Mouse (Mus musculus): ENCODE results near the gene 1700019N19Rik. TPM values are rescaled to one million over a fixed set of nuclear protein-coding genes. Genes with fewer than 3 reads are reported as not detected.

Gene 1700019N19Rik
- polyA plus RNA-seq, 1 experiment from 2014 or later = not detected

DNA sequence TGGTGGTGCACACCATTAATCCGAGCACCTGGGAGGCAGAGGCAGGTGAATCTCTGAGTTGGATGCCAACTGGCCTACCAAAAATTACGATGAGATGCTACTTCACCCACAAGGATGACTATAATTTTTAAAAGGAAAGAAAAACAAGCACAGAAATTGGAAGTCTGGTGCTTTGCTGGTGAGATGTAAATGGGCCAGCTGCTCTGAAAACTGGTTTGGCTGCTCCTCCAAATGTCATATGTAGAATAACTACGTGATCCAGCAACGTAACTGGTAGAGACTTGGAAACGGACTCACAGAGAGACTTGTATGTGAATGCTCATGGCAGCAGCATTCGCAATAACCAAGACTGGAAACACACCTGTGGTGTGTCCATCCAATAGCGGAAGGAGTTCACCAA, 35.9 kb upstream of the 1700019N19Rik start:
- H3K9me3 ChIP-seq (ENCODE audit: control insufficient read depth, low read length) = no peaks in the 10 kb centered on the region
- WGBS = 61% methylated on average over 7 of the region's 7 CpGs
- peaks cover 34% of the 10 kb centered on the region for H3K4me1 ChIP-seq (replicated peaks; ENCODE audit: control insufficient read depth, insufficient read depth, low read length)
- peak overlapping the region; percentile 96 for H3K27ac ChIP-seq (ENCODE audit: low read length)
- no peaks in the 10 kb centered on the region for H3K27me3 ChIP-seq (replicated peaks; ENCODE audit: control insufficient read depth, insufficient read depth, low read length)
- no peak overlapping the region for H3K4me3 ChIP-seq (replicated peaks; ENCODE audit: low read length)
- no peaks in the 10 kb centered on the region for H3K36me3 ChIP-seq (ENCODE audit: control insufficient read depth, insufficient read depth)
- no peak overlapping the region for H3K4me2 ChIP-seq (ENCODE audit: low read length)
- no peak overlapping the region; the same call in 1 of the 2 replicates for H3K9ac ChIP-seq (replicated peaks; ENCODE audit: low read depth, low read length)
- peak; percentile 34 for ATAC-seq

DNA sequence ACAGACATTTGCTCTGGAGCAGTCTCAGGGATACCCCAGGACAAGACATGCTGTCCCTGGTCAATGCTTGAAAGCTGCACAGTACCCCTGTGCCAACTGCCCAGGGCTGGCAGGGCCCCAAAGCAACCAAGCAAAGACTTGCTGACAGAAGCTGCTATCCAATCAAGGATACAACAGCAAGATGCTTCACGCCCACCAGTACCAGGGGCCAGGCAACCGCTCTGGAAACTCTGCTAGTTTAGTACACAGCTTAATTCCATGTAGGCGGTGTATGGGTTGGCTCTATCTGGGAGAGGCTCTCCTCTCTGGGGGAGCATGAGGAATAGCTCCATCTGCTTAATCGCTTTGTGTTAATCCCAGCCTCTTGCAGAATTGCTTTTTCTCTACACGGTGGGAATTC, 35.3 kb upstream of the 1700019N19Rik start:
- peak; percentile 78 for ATAC-seq
- no peak overlapping the region; the same call in 1 of the 2 replicates for H3K9ac ChIP-seq (replicated peaks; ENCODE audit: low read depth, low read length)
- no peak overlapping the region for H3K4me3 ChIP-seq (replicated peaks; ENCODE audit: low read length)
- H3K27ac ChIP-seq (ENCODE audit: low read length) = peak overlapping the region; percentile 96
- 38% methylated on average over 5 of the region's 5 CpGs for WGBS
- H3K4me2 ChIP-seq (ENCODE audit: low read length) = no peak overlapping the region
- H3K36me3 ChIP-seq (ENCODE audit: control insufficient read depth, insufficient read depth) = 0 out of 2 replicates have a peak, but pooled peaks cover 2% of the 10 kb centered on the region
- H3K9me3 ChIP-seq (ENCODE audit: control insufficient read depth, low read length) = no peaks in the 10 kb centered on the region
- H3K27me3 ChIP-seq (replicated peaks; ENCODE audit: control insufficient read depth, insufficient read depth, low read length) = no peaks in the 10 kb centered on the region
- H3K4me1 ChIP-seq (replicated peaks; ENCODE audit: control insufficient read depth, insufficient read depth, low read length) = peaks cover 34% of the 10 kb centered on the region

DNA sequence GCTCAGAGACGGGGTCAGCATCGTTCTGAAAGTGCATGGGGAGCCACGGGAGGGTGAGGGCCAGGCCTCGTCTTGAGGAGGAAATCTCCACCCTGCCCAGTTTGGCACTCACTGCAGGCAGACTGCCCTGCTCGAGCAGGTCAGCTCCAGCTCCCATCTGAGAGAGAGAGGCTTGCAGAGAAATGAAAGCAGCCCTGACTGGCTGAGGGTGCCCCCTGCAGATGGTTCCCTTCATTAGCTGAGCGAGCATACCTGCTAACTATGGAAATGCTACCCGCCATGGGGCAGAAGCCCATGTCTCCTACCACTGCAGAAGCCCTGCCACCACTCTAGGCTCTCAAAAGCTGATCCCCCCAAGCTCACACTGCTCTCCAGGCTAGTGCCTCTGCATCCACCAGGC, 33.4 kb upstream of the 1700019N19Rik start:
- Histone ChIP-seq H3K9ac (replicated peaks; ENCODE audit: low read depth, low read length) (no peak overlapping the region), H3K27me3 (replicated peaks; ENCODE audit: control insufficient read depth, insufficient read depth, low read length) (no peaks in the 10 kb centered on the region), H3K9me3 (ENCODE audit: control insufficient read depth, low read length) (no peaks in the 10 kb centered on the region), H3K27ac (ENCODE audit: low read length) (peak overlapping the region; percentile 14; the same call in 1 of the 2 replicates), H3K4me1 (replicated peaks; ENCODE audit: control insufficient read depth, insufficient read depth, low read length) (peaks cover 36% of the 10 kb centered on the region), H3K4me3 (replicated peaks; ENCODE audit: low read length) (no peak overlapping the region), H3K4me2 (ENCODE audit: low read length) (no peak overlapping the region), H3K36me3 (ENCODE audit: control insufficient read depth, insufficient read depth) (peaks cover 2% of the 10 kb centered on the region; the same call in 1 of the 2 replicates)
- ATAC-seq = no peak
- 49% methylated on average over 7 of the region's 7 CpGs for WGBS

DNA sequence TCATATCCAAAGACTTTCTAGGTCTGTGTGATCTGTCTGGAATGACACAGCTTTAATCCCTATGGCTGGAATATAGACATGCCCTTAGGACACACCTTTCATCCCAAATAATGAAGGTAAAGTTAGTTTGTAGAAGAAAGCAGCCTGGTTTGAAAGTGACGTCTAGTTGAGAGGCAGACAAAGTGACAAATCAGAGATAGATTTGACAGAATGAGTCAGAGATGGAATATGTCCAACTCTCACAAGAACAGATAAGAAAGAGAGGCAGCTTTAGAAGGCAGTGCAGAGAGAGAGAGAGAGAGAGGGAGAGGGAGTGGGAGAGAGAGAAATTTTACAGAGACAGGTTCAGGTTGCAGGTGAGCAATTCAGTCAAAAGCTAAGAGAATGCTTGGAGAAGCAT, 30.1 kb upstream of the 1700019N19Rik start:
- no peak overlapping the region for H3K4me2 ChIP-seq (ENCODE audit: low read length)
- WGBS = 55% methylated on average over 1 of the region's 1 CpGs
- H3K9ac ChIP-seq (replicated peaks; ENCODE audit: low read depth, low read length) = no peak overlapping the region
- no peak overlapping the region for H3K4me3 ChIP-seq (replicated peaks; ENCODE audit: low read length)
- no peaks in the 10 kb centered on the region for H3K9me3 ChIP-seq (ENCODE audit: control insufficient read depth, low read length)
- H3K4me1 ChIP-seq (replicated peaks; ENCODE audit: control insufficient read depth, insufficient read depth, low read length) = peaks cover 11% of the 10 kb centered on the region
- H3K27ac ChIP-seq (ENCODE audit: low read length) = no peak overlapping the region
- H3K27me3 ChIP-seq (replicated peaks; ENCODE audit: control insufficient read depth, insufficient read depth, low read length) = no peaks in the 10 kb centered on the region
- ATAC-seq = no peak
- H3K36me3 ChIP-seq (ENCODE audit: control insufficient read depth, insufficient read depth) = peaks cover 5% of the 10 kb centered on the region; the same call in 1 of the 2 replicates

DNA sequence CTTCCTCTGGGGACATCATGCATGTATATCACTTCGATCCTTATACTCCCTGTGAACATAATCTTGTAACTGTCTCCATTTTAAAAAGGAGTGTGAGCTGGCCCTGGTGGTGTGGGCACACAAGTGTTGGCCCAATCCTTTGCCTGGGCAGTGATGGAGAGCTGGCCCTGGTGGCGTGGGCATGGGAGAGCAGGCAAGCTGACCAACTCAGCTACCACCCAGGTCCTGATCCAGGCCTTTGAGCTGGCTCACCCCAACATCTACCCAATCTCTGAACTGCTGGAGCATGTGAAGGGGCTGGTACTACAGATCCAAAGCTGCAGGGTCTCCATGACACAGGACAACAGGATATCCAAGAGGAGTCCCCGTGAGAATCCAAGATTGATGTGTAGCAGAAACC, 29.0 kb upstream of the 1700019N19Rik start:
- Histone ChIP-seq H3K9ac (replicated peaks; ENCODE audit: low read depth, low read length) (no peak overlapping the region), H3K36me3 (ENCODE audit: control insufficient read depth, insufficient read depth) (peaks cover 5% of the 10 kb centered on the region; the same call in 1 of the 2 replicates), H3K27me3 (replicated peaks; ENCODE audit: control insufficient read depth, insufficient read depth, low read length) (no peaks in the 10 kb centered on the region), H3K4me1 (replicated peaks; ENCODE audit: control insufficient read depth, insufficient read depth, low read length) (peaks cover 2% of the 10 kb centered on the region), H3K4me3 (replicated peaks; ENCODE audit: low read length) (no peak overlapping the region), H3K9me3 (ENCODE audit: control insufficient read depth, low read length) (no peaks in the 10 kb centered on the region), H3K4me2 (ENCODE audit: low read length) (no peak overlapping the region), H3K27ac (ENCODE audit: low read length) (no peak overlapping the region)
- no peak for ATAC-seq
- WGBS = 91% methylated on average over 3 of the region's 3 CpGs

DNA sequence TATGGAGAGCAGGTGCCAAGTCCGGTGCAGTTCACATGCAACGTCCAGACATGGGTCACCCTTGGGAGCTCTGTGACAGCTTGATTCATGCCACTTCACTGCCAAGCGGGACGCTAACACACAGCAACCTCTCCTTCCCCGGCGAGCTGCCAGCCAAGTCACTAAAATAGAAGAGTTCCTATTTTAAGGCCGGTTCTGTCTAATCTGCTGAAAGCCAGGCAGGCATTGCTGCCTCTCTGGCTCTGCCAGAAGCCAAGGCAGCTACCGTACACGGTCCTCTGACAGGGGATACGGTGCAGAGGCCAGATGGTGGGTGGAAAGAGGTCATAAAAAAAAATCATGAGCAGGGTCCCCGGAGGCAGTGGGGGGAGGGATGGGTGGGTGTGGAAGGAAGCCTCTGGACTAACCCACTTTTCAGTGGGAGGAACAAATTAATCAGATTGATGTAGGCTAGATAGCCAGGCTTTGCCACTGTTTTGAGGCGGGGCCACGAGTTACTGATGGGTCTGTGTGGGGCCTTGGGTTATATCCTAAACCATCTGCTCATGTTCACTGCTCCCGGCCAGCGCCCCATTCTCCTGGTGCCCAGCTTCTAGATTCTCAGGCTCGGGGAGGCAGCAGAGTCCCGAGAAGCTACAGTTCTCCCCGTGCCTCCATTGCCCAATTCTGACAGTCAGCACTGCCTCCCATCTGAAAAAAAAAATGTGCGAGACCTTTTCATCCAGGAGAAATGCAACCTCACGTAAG, 28.4 kb upstream of the 1700019N19Rik start:
- peaks cover 5% of the 10 kb centered on the region; the same call in 1 of the 2 replicates for H3K36me3 ChIP-seq (ENCODE audit: control insufficient read depth, insufficient read depth)
- no peaks in the 10 kb centered on the region for H3K27me3 ChIP-seq (replicated peaks; ENCODE audit: control insufficient read depth, insufficient read depth, low read length)
- ATAC-seq = 0 out of 2 replicates have a peak, but pooled peaks have one; percentile 40
- no peak overlapping the region for H3K9ac ChIP-seq (replicated peaks; ENCODE audit: low read depth, low read length)
- H3K4me2 ChIP-seq (ENCODE audit: low read length) = no peak overlapping the region
- WGBS = 78% methylated on average over 20 of the region's 20 CpGs
- H3K4me3 ChIP-seq (replicated peaks; ENCODE audit: low read length) = no peak overlapping the region
- peaks cover 2% of the 10 kb centered on the region for H3K4me1 ChIP-seq (replicated peaks; ENCODE audit: control insufficient read depth, insufficient read depth, low read length)
- no peak overlapping the region for H3K27ac ChIP-seq (ENCODE audit: low read length)
- no peaks in the 10 kb centered on the region for H3K9me3 ChIP-seq (ENCODE audit: control insufficient read depth, low read length)

DNA sequence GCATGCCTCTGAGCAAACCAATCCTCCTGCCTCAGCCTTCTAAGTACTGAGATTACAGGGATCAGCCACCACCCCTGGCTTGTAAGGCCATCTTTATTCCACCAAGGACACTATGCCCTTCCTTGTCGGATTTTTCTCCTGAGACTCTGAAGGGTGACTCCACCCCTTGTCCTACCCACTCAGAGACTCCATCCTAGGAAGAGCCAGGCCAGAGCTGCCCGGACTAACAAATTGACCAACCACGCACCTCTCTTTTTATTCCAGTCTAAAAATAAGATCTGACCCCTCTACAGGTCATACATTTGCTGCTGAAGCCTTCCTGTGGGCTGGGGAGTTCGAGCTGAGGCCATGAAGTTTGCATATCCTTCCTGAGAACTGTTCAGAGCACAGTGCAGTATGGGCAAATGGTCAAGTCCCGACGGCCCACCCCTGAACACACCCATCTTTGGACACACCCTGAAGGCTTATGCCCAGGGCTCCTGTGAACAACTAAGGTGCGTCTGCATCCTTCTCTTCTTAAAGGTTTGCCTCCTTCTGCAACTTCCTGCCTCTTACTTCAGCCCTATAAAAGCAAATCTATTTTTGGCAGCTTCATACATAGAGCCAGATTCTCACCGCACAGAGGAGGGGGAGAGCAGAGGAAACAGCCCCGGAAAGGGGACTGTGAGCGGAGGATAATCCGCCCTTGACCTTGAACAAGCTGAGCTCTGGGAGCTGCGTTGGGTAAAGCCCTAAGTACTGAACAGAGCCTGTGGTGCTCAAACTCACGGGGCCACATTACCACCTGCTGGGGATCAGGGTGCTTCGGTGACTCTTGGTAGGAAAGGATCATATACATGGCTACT, 24.5 kb upstream of the 1700019N19Rik start:
- Histone ChIP-seq H3K9me3 (ENCODE audit: control insufficient read depth, low read length) (no peaks in the 10 kb centered on the region), H3K27me3 (replicated peaks; ENCODE audit: control insufficient read depth, insufficient read depth, low read length) (no peaks in the 10 kb centered on the region), H3K4me3 (replicated peaks; ENCODE audit: low read length) (no peak overlapping the region), H3K4me2 (ENCODE audit: low read length) (no peak overlapping the region), H3K36me3 (ENCODE audit: control insufficient read depth, insufficient read depth) (0 out of 2 replicates have a peak, but pooled peaks cover 2% of the 10 kb centered on the region), H3K27ac (ENCODE audit: low read length) (no peak overlapping the region), H3K9ac (replicated peaks; ENCODE audit: low read depth, low read length) (no peak overlapping the region), H3K4me1 (replicated peaks; ENCODE audit: control insufficient read depth, insufficient read depth, low read length) (peaks cover 2% of the 10 kb centered on the region)
- ATAC-seq = no peak
- WGBS = 84% methylated on average over 14 of the region's 14 CpGs

DNA sequence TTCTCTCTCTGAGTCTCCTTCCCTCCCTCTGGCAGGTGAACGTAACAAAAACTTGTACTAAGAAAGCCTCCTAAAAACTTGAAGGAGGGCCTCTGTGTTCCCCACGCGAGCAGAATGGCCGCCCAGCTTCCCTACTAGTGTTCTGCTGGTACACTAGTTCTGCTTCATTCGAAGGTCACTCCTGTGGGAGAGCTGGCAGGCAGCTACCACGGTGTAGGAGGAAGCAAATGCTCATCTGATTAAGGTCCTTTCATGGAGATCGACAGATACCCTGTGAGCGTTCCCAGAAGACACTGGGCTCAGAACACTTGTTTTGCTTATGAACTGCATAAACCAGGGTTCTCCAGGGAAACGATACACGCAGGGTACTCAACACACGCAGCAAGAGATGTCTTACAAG, 23.1 kb upstream of the 1700019N19Rik start:
- no peak overlapping the region for H3K27ac ChIP-seq (ENCODE audit: low read length)
- 0 out of 2 replicates have a peak, but pooled peaks cover 2% of the 10 kb centered on the region for H3K36me3 ChIP-seq (ENCODE audit: control insufficient read depth, insufficient read depth)
- no peak for ATAC-seq
- no peaks in the 10 kb centered on the region for H3K9me3 ChIP-seq (ENCODE audit: control insufficient read depth, low read length)
- H3K4me1 ChIP-seq (replicated peaks; ENCODE audit: control insufficient read depth, insufficient read depth, low read length) = no peaks in the 10 kb centered on the region; the same call in 1 of the 2 replicates
- no peaks in the 10 kb centered on the region for H3K27me3 ChIP-seq (replicated peaks; ENCODE audit: control insufficient read depth, insufficient read depth, low read length)
- H3K4me3 ChIP-seq (replicated peaks; ENCODE audit: low read length) = no peak overlapping the region
- 92% methylated on average over 11 of the region's 11 CpGs for WGBS
- no peak overlapping the region for H3K4me2 ChIP-seq (ENCODE audit: low read length)
- no peak overlapping the region for H3K9ac ChIP-seq (replicated peaks; ENCODE audit: low read depth, low read length)

DNA sequence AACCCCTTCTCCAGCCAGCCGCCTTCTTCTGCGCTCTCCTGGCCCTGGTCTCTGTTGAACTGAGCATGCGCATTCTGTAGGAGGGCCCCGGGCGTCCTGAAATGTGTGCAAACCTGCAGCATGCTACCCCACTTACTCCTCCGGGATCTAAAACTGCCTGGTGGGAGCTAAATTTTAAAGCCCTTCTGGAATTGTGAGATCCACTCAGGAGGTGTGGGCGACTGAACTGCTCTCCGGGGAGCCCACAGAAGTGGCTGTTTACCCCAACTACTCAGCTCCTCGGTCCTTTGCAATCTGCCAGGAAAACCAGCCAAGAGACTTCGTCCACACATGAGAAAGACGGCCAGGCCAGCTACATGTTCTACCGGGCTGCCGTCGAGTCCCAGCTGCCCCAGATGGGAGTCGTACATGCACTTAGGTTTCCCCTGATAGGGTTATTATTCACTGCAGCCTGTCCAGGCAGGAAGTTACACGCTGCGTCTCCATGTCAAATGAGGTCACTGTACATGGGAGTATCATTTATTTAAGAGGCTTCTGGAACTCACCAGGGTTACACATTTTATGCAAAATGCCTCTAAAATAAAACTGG, 22.3 kb upstream of the 1700019N19Rik start:
- ATAC-seq = no peak
- 0 out of 2 replicates have a peak, but pooled peaks cover 2% of the 10 kb centered on the region for H3K36me3 ChIP-seq (ENCODE audit: control insufficient read depth, insufficient read depth)
- no peak overlapping the region for H3K9ac ChIP-seq (replicated peaks; ENCODE audit: low read depth, low read length)
- no peak overlapping the region for H3K4me2 ChIP-seq (ENCODE audit: low read length)
- H3K4me3 ChIP-seq (replicated peaks; ENCODE audit: low read length) = no peak overlapping the region
- no peaks in the 10 kb centered on the region for H3K4me1 ChIP-seq (replicated peaks; ENCODE audit: control insufficient read depth, insufficient read depth, low read length)
- no peaks in the 10 kb centered on the region for H3K9me3 ChIP-seq (ENCODE audit: control insufficient read depth, low read length)
- whole genome bisulfite sequencing = 84% methylated on average over 17 of the region's 17 CpGs
- H3K27me3 ChIP-seq (replicated peaks; ENCODE audit: control insufficient read depth, insufficient read depth, low read length) = no peaks in the 10 kb centered on the region
- no peak overlapping the region for H3K27ac ChIP-seq (ENCODE audit: low read length)
